Mouse (Mus musculus): Measurements from ENCODE around the gene Akna. TPM values are rescaled to one million over a fixed set of nuclear protein-coding genes. Genes with fewer than 3 reads are reported as not detected.

Akna gene
- polyA plus RNA-seq, 1 experiment, result 3.1 TPM

- peak; percentile 76 to 92 for DNase-seq (ENCODE audit: extremely low spot score in 1 of 2, low spot score in 1 of 2)
These were observed 7.4 kb upstream of the Akna start for GRCm38 (mm10) chr4:63410583-63410934.

GRCm38 (mm10) chr4:63409908-63410582 is 6.9 kb upstream of the Akna start:
- no peak for DNase-seq (ENCODE audit: extremely low spot score in 1 of 2, low spot score in 1 of 2)

GRCm38 (mm10) chr4:63409317-63409907 is 6.3 kb upstream of the Akna start:
- DNase-seq (ENCODE audit: extremely low spot score in 1 of 2, low spot score in 1 of 2), result no peak

- DNase-seq (ENCODE audit: extremely low spot score in 1 of 2, low spot score in 1 of 2), result peak in 1 of 2 experiments; percentile 63
These were observed 5.5 kb upstream of the Akna start for GRCm38 (mm10) chr4:63408649-63409048.

GRCm38 (mm10) chr4:63408247-63408646 is 5.1 kb upstream of the Akna start:
- no peak for DNase-seq (ENCODE audit: extremely low spot score in 1 of 2, low spot score in 1 of 2)

- DNase-seq (ENCODE audit: extremely low spot score in 1 of 2, low spot score in 1 of 2), result no peak
These were observed 2.5 kb upstream of the Akna start for GRCm38 (mm10) chr4:63405683-63406082.

GRCm38 (mm10) chr4:63405051-63405450 is 1.9 kb upstream of the Akna start:
- DNase-seq (ENCODE audit: extremely low spot score in 1 of 2, low spot score in 1 of 2), result no peak

- no peak for DNase-seq (ENCODE audit: extremely low spot score in 1 of 2, low spot score in 1 of 2)
These were observed 1.1 kb upstream of the Akna start for GRCm38 (mm10) chr4:63404205-63404604.

- no peak for DNase-seq (ENCODE audit: extremely low spot score in 1 of 2, low spot score in 1 of 2)
These were observed 596 bp downstream of the Akna start for GRCm38 (mm10) chr4:63402558-63402957.

GRCm38 (mm10) chr4:63402056-63402455 is 1.1 kb downstream of the Akna start:
- no peak for DNase-seq (ENCODE audit: extremely low spot score in 1 of 2, low spot score in 1 of 2)

- no peak for DNase-seq (ENCODE audit: extremely low spot score in 1 of 2, low spot score in 1 of 2)
These were observed 1.5 kb downstream of the Akna start for GRCm38 (mm10) chr4:63401620-63402019.

GRCm38 (mm10) chr4:63400541-63401306 is 2.4 kb downstream of the Akna start:
- no peak for DNase-seq (ENCODE audit: extremely low spot score in 1 of 2, low spot score in 1 of 2)

GRCm38 (mm10) chr4:63399691-63400270 is 3.4 kb downstream of the Akna start:
- no peak for DNase-seq (ENCODE audit: extremely low spot score in 1 of 2, low spot score in 1 of 2)

GRCm38 (mm10) chr4:63398854-63399609 is 4.1 kb downstream of the Akna start:
- no peak for DNase-seq (ENCODE audit: extremely low spot score in 1 of 2, low spot score in 1 of 2)

GRCm38 (mm10) chr4:63397981-63398537 is 5.1 kb downstream of the Akna start:
- DNase-seq (ENCODE audit: extremely low spot score in 1 of 2, low spot score in 1 of 2), result no peak

- no peak for DNase-seq (ENCODE audit: extremely low spot score in 1 of 2, low spot score in 1 of 2)
These were observed 11.8 kb downstream of the Akna start for GRCm38 (mm10) chr4:63391322-63391721.

GRCm38 (mm10) chr4:63389887-63390528 is 13.1 kb downstream of the Akna start:
- no peak for DNase-seq (ENCODE audit: extremely low spot score in 1 of 2, low spot score in 1 of 2)

GRCm38 (mm10) chr4:63389121-63389886 is 13.8 kb downstream of the Akna start:
- no peak for DNase-seq (ENCODE audit: extremely low spot score in 1 of 2, low spot score in 1 of 2)

- DNase-seq (ENCODE audit: extremely low spot score in 1 of 2, low spot score in 1 of 2), result no peak
These were observed 15.1 kb downstream of the Akna start for GRCm38 (mm10) chr4:63388029-63388428.

Data from frontal cortex, adult 2 months (tissue).